Mouse (Mus musculus) 416B (cell line): Measurements from ENCODE around the gene Myo1c.

Experiments used
- DNase-seq: peaks from one replicate; pipeline ENCODE4 v3.0.0; 2011; ENCODE audit warnings: low read depth

The Myo1c gene

DNA sequence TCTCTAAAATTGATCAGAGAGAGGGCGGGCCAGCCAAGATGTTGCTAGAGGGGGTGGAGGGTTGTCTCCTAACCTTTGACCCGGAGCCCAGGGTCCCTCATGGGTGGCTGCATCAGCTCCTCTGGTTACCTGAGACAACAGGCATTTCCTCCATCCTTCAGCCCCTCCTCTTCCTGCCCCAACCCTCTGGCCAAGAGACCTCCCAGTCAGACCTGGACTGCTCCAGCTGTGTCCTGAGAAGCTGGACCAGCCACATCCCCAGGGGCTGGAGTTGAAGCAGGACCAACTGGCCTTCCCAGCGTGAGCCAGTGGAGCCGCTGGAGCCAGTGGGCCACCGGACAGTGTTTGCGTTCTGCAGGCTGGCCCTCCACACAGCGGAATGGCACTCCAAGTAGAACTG, at the start of gene Myo1c:
Gene Myo1c, plus strand, starts transcription at position 194 of the 400 bp plus-strand sequence.
- DNase-seq, result no peak

DNA sequence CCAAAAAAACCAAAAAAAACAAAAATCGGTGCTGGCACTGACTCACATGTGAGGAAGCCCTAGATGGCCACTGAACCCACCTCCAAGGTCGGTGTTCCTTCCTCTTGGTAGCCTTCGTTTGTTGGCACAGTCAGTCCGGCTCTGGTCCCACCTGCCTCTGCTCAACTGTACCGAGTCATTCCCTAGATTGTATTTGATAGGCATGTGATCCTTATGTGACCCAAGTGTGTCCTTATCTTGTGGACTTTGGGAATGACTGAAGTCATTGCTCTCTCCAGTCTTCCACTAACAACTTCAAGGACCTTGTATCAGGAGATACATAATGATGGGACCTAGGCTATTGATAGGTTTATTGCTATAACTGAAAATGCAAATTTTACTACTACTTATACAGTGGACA, 45.5 kb upstream of the Myo1c start:
- DNase-seq, result no peak

DNA sequence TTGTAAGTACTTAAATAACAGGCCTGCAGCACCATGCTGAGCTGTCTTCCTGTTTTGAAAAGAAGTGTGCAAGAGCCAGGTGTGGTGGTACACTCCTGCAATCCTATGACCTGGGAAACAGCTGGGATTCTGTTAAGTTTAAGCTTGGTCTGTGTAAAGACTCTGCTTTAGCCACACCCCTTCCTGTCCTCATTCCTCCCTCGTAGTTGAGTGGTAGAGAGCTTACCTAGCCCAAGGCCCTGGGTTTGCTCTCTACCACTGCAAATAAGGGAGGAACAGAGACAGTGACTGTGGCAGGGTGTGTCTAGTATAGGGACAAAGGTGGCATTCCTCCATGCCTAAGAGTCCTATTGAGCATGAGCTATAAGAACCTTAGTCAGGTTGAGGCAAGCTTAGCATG, 45.0 kb upstream of the Myo1c start:
- no peak for DNase-seq

DNA sequence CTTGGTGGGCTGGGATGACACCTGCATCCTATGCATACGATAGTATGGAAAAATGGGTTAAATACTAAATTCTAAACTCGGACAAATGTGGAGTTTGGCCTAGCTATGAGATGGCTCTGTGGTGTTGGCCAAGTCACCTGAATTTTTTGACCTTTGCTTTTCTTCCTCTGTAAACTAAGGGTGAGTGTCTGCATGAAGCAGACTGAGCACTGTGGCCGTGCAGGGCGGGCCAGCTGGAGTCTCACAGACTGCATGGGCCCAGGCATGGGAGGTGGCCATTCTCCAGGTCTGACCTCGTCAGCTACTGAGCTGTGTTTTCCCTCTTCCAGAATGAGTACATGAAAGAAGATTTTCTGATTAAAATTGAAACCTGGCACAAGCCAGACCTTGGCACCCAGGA, 41.5 kb upstream of the Myo1c start:
- no peak for DNase-seq

DNA sequence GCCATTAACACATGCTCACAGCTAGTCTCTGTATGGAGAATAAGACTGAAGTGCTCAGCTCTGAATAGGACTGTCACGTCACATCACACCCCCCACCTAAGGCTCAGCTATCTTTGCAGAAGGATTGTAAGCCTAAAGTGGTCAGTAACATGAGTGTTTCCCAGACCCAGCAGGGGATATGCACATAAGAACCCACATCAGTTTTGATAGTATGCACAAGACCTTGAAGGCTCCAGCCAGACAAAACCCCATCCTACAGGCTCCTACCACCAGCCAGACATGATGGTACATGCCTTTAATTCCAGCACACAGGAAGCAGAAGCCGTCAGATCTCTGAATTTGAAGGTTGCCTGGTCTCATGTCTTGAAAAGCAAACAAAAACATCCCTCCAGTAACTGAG, 40.3 kb upstream of the Myo1c start:
- no peak for DNase-seq

DNA sequence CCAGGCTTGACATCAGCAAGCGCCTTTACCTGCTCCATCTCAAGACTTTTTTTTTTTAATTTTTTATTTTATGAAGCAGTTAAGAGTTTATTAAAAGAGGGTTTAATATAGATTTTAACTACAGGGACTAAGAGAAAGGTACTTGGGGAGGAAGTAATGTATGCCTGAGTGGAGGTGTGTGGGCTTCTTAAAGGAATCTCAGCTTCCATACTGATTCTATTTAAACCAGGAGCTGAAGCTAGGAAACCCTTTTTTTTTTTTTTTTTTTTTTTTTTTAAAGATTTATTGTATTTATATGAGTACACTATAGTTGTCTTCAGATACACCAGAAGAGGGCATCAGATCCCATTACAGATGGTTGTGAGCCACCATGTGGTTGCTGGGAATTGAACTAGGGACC, 35.5 kb upstream of the Myo1c start:
- no peak for DNase-seq

DNA sequence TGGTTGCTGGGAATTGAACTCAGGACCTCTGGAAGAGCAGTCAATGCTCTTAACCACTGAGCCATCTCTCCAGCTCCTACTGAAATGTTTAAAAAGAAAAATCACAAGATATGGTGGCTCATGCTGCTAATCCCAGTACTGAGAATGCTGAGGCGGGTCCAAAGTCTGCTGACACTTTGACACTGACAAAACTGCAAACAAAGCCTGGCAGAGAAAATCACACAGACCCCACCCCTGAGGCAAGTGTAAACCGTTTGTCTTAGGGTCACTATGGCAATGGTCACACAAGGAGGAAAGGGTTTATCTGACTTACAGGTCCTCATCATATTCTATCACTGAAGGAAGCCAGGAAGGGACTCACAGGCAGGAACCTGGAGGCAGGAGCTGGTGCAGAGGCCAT, 34.7 kb upstream of the Myo1c start:
- no peak for DNase-seq

DNA sequence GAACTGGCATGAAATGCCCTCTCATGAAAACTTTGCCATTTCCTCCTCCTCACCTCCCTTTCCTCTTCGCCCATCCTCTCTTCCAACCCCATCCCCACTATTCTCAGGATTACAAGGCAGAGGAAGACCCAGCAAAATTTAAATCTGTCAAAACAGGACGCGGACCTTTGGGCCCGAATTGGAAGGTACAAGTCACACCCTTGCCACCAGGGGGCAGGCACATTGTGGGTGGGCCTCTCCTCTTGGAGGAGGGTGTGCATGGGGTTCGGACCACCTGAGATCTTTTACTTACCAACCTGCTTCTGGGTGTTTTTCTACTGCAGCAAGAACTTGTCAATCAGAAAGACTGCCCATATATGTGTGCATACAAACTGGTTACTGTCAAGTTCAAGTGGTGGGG, 31.2 kb upstream of the Myo1c start:
- DNase-seq, result no peak

DNA sequence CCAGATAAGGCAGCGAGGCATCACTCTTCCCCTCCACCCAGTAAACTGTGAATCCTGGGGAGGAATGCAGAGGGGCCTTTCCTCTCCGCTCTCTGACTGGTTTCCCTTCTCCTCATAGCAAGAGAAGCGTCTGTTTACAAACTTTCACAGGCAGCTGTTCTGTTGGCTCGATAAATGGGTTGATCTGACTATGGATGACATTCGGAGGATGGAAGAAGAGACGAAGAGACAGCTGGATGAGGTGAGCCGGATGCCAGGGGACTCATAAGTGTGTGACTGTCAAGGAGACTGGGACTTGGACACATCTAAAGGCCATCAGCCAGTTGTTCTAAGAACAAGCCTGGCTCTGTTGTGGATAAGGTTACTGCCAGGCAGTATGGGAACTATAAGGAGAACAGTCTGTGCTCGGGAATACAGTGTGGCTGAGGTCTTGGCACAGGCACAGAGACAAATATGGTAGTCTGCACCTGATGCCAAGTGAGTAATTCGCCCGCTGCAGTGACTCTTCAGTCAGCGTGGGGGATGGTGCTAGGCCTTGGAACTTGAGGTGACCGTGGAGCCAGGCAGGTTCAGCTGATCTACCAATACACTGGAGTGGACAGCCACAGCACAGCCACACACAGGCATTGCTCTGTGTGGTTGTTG, 30.0 kb upstream of the Myo1c start:
- DNase-seq, result no peak

DNA sequence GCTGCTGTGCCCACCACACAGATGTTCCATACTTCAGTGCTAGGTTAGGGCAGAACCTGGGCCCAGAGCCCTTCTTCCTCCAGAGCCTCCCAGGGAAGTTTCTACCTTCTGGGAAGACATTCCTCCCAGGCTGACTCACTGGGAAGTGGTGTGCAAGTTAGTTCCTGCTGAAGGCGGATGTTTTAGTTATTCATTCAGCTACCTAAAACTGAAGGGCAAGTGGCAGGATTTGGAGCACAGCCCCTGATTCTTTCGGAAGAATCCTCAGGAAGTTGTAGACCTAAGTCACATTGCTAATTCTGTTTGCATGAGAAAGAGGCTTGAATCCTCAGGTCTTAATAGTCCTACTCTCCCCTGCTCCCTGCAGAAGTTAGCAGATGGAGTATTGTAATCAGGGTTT, 28.9 kb upstream of the Myo1c start:
- DNase-seq, result no peak

DNA sequence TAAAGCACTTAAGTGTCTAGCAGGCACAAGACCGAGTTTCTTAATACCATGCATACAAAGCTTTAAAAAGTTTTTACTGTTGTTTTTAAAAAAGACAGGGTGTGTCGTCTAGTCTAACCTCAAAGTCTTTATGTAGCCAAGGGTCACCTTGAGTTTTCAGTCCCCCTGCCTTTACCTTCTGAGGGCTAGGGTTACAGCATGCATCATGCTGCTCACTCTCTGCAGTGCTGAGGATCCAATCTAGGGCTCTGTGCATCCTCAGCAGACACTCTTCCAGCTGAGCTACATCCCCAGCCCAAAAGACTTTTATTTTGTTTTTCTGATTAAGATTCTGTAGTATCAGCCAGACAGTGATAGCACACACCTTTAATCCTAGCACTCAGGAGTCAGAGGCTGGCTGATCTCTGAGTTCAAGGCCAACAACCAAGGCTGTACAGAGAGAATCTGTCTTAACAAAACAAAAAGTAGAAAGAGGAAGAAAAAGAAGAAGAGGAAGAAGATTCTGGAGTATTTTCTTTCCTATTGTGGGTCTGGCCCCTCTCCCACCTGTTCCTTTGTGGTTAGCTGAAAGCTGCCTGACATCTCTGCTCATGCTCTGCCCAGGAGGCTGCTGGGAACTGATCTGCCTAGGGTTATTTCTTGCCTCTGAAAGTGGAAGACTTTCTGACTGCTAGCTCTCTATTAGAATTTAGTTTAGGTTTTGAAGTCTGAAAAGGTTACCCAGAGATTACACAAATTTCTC, 27.5 kb upstream of the Myo1c start:
- DNase-seq, result peak; percentile 45

DNA sequence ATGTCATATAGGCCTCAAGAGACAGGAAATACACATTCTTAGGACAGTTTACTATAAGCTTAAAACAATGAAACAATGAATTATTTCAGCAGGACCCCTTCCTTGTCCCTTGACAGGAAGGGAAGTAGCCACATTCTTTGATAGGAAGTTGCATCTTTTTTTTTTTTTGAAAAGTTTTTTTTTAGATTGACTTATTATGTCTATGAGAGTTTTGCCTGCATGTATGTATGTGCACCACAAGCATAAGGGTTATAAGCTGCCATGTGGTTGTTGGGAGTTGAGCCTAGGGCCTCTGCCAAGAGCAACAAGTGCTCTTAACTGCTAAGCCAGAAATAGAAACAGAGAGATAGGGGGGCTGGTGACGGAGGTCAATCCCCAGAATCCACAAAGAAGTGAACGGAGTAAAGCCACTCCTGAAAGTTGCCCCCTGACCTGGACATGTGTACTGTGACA, 26.2 kb upstream of the Myo1c start:
- no peak for DNase-seq

DNA sequence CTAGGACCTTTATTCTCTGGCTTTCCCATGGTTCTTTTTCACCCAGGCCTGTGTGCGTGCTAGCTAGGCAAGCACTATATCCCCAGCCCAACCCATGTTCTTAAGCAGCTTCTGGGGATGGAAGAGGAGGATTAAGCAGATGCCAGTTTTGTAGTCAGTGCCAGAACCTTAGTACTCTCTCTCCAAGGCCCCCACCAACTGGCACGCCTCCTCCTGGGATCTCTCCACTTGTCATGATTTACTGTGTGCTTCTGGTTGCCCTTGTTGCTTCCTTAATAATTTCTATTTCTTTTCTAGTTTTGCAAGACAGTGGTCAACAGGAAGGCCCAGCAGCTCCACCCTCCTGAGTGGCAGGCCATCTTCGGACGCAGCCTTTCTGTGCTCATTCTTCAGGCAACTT, 24.5 kb upstream of the Myo1c start:
- DNase-seq, result no peak

DNA sequence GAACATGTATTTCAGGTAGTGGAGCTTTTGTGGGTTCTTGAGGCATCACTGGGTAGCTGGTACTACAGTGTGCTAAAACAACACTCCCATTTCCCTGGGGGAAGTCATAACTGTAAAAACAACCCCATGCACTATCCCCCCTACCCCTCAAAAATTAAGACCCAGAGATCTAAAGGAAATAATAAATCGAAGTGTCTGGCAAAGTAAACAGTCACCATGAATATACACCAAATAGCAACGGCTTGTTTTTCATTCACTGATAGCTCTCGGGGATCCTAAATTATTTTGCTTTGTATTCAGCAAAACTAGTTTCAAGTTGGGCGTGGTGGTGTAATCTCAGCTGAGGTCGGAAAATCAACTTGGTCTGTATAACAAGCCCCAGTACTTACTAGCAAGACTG, 20.2 kb upstream of the Myo1c start:
- no peak for DNase-seq

DNA sequence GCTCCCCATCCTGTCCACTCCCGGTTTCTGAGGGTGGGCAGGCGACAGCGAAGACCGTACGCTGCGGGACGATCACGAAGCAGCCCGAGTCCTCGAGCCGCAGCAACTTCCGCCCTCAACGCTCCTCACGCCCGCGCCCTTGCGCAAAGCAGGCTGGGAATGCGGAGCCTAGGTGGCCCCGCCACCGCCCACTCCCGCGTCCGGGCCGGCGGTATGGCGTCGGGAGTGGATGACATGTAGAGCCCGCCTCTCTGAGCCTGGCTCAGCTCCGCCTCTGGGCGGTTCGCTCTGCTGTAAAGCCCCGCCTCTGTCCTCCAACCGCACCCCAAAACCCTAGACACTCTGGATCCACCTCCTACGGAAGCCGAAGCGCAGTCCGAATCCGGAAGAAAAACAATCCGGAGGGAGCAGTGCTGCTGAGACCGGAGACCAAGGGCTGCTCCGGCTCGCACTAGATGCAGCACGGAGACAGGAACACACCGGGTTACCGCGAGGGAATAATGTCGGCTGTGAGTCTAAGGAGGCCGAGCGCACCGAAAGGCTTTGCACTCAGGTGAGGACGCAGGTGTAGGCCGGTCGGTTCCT, 19.6 kb upstream of the Myo1c start, which contains the start of gene Inpp5k:
Gene Inpp5k, plus strand, starts transcription at position 344 of the 585 bp plus-strand sequence.
- DNase-seq, result peak; percentile 98

DNA sequence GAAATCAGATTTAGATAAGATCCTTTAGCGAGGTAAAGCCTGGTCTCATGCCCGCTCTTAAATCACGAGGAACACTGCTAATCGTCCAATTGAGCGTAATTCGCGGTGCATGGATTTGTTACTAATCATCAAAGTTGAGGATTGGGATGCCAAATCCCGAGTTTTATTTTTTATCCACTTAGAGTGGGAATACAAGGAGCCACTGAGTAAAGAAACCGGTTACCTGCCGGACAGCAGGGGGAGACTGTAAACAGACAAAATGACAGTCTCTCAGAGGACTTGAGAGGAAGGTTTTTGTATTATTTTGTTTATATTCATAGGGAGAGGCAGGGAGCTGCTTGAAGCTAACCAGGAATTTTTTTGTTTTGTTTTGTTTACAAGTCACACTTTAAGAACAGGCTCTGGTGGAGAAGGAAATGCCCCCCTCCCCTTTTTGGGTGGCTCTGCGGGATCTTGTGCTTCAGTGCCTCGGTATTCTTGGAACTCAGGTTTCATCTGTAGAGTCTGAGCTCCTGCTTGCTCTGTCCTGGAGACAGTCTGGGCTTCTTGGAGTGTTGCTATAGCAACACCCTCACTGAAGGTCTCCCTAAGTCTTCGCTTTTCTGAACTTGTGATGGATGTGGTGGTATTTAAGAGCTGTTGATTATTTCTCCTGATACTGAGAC, 18.6 kb upstream of the Myo1c start:
- DNase-seq, result peak; percentile 67

DNA sequence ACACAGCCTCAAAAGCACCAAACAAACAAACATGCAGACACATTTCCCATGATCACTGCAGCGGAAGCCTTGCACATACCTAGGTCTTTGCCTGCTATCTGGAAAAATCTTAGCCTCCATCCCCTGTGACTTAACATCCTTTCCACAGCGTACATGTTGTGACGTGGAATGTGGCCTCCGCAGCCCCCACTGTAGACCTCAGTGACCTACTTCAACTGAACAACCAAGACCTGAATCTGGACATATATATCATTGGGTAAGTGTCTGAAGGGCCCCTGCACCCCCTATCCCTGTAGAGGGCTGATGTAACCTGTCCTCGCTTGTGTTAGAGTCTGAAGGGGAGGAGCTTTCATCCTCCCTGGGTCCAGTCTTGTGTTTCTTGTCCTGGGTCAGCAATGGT, 17.4 kb upstream of the Myo1c start:
- DNase-seq, result no peak

DNA sequence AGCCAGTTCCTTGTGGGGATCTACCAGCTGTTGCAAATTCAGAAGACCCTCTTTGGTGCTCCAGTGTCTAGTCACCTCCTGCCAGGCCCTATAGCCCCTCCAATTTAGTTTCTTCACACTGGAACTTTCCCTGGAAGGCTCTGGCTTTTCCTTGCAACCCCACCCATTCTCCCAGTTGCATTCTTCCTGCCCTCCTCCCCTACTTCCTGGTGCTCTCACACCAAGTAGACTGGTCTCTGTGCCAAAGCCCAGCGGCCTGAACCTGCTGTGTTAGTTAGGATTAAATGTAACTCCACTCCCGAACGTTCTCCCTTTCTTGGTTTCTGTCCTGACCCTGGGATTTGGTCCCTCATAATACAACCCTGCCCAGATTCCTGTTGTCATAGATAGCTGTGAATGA, 15.5 kb upstream of the Myo1c start:
- DNase-seq, result no peak

DNA sequence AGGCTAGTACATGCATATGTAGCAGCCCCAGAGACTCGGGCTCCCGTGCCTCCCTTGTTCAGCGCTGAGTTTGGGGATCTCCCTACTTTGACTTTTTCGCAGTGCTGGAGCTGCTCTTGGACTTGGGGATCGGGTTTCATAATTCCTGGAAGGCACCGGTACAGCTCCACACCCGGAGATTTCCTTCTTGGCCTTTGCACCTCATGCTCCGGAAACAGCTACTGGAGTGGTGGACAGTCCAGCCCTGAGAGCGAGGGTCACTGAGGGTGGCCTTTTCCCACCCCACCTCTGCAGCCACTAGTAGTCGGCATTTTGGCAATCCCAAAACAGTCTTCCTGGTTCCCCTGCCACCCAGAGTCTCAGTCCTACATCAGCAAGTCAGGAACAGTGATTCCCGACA, 15.0 kb upstream of the Myo1c start:
- no peak for DNase-seq

DNA sequence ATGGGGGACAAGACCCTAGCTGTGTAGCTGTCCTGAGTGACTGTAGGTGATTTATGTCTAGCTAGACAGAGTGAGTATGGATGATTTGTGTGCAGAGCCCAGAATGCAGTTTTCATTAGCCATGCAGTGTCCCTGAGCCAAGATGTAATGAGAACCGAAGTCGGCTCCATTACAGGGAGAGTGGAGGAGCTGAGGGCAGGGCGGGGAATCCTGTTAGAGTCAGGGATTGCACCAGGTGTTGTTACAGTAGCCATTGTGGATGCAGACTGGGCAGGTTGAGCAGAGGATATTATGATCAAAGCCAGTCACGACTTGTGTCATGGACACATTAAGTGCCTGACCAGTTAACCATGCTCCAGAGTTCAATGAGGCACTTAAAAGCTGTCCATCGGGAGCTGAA, 7.0 kb upstream of the Myo1c start:
- no peak for DNase-seq

DNA sequence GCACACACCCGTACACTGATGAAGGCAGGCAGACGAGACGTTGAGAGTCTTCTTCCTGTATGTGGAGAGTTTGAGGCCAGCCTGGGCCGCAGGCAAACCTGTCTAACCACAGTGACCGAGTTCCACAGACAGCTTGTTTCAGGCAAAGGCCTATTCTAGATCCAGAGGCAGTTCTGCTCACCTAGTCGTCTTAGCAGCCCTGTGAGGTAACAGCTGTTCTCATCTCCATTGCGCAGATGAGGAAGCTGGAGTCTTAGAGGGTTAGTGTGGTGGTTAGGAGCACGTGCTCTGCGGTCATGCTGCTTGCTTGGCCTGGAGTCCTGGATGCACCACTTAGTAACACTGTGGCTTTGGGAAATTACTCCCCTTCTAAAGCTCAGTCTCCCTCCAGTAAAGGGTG, 5.6 kb upstream of the Myo1c start:
- DNase-seq, result peak; percentile 22

DNA sequence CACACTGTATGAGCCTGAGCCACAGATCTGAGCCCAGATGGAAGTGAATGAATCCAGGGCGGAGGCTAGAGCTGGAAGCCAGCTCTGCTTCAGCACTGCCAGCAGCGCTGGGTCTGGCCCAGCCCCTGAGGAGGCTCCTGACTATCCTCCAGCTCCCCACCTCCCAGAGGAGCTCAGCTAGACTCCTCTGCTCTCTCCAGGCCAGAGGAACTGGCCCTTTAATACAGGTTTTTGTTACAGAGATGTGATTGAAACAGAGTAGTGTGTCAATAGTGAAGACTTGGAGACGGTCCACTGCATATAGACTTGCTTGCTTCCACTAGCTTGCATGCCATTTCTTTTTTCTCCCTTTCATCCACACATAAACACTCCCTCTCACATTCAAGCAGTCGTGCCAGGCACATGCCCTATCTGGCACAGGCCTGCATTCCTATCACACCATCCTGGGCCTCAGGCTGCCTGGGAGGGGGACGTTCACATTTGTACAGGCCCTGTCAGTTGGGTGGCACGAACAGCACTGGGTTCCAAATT, 2.6 kb upstream of the Myo1c start:
- no peak for DNase-seq

DNA sequence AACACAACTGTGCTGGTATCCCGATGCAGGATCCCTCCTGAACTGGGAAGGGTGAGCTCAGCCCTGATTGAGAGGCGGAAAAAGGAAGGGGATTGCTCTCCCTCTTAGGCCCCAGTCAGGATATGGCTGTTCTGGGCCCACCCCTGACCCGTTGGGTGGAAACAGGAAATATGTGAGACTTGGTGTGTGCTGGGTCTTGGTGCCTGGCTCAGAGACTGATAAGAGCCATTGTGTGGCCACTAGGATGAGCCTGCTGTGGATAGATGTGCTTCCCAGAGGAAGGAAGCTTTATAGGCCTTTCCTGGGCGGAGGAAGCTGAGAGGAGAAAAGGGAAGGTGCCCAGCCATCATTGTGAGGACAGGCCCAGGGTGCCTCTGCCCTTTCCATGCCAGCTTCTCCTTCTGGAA, 1.1 kb upstream of the Myo1c start:
- DNase-seq, result peak; percentile 68
